Mouse (Mus musculus): Measurements from ENCODE around the gene Clstn2.

Clstn2 gene

GRCm38 (mm10) chr9:98032573-98033272, at the start of gene Clstn2:
Clstn2 (minus strand) TSS chr9:98033181.
- no peak for DNase-seq

- no peak for DNase-seq
These were observed 34.8 kb upstream of the Clstn2 start for GRCm38 (mm10) chr9:98067767-98068166.

GRCm38 (mm10) chr9:98061646-98062045, 28.7 kb upstream of the Clstn2 start:
- no peak for DNase-seq

- no peak for DNase-seq
These were observed 24.3 kb upstream of the Clstn2 start for GRCm38 (mm10) chr9:98057291-98057690.

- no peak for DNase-seq
These were observed 18.4 kb upstream of the Clstn2 start for GRCm38 (mm10) chr9:98051343-98051742.

GRCm38 (mm10) chr9:98033273-98033855, 383 bp upstream of the Clstn2 start:
- no peak for DNase-seq

- no peak for DNase-seq
These were observed 946 bp downstream of the Clstn2 start for GRCm38 (mm10) chr9:98031898-98032572.

GRCm38 (mm10) chr9:98030715-98031114, 2.3 kb downstream of the Clstn2 start:
- no peak for DNase-seq

GRCm38 (mm10) chr9:98025548-98025947, 7.4 kb downstream of the Clstn2 start:
- DNase-seq: no peak

GRCm38 (mm10) chr9:98023069-98023468, 9.9 kb downstream of the Clstn2 start:
- no peak for DNase-seq

- no peak for DNase-seq
These were observed 13.1 kb downstream of the Clstn2 start for GRCm38 (mm10) chr9:98019876-98020275.

- DNase-seq: no peak
These were observed 14.3 kb downstream of the Clstn2 start for GRCm38 (mm10) chr9:98018687-98019086.

GRCm38 (mm10) chr9:98016576-98016975, 16.4 kb downstream of the Clstn2 start:
- DNase-seq: no peak

GRCm38 (mm10) chr9:97996349-97996748, 36.6 kb downstream of the Clstn2 start:
- no peak for DNase-seq

GRCm38 (mm10) chr9:97995723-97996122, 37.3 kb downstream of the Clstn2 start:
- DNase-seq: no peak

- no peak for DNase-seq
These were observed 40.9 kb downstream of the Clstn2 start for GRCm38 (mm10) chr9:97992131-97992530.

GRCm38 (mm10) chr9:97977339-97977738, 55.6 kb downstream of the Clstn2 start:
- DNase-seq: no peak

- no peak for DNase-seq
These were observed 58.1 kb downstream of the Clstn2 start for GRCm38 (mm10) chr9:97974801-97975347.

GRCm38 (mm10) chr9:97966691-97967090, 66.3 kb downstream of the Clstn2 start:
- DNase-seq: no peak

GRCm38 (mm10) chr9:97957508-97957907, 75.5 kb downstream of the Clstn2 start:
- no peak for DNase-seq

GRCm38 (mm10) chr9:97956407-97957106, 76.4 kb downstream of the Clstn2 start:
- no peak for DNase-seq

- DNase-seq: no peak
These were observed 79.1 kb downstream of the Clstn2 start for GRCm38 (mm10) chr9:97953746-97954359.
